ENCODE assay signal across 18 mouse cellular contexts in the genomic region with DNA sequence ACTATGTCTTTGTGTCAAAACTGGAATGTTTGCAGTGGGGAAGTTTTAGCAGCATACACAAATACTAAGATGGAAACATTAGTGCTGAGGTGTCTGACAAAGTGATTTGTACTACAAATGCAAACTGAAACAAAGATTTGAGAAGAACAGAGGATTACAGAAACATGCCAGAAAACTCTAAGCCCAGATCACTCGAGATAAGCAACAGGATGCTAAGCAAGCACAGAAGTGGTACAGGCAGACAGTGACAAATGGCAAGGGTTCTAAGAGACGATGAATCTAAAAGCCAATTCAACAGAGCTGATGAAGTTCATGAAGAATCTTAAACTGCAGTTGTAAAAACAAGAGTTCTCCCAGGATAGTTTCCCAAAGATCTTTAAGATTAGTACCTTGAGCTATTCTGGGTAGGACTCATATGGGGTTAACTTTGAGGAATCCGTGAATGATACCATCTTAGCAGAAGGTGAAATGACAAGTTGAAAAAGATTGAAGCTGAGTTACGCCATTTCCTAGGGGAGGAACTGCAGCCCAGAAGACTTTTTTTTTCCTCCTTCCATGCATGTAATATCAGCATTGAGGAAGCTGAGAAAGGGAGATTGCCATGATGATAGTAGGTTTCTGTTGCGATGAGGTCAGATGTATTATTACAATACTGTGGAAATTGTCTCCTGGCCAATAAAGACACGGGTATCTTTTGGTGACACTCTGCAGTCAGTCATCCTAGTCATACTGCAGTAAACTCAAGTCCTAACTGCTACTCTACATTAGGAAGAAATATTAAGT.
"Had no signal": no experiment of that assay in that cellular context is flagged by ENCODE, and none has a peak within 500 bp of the region (broad histone marks: within the 10 kb centered on the region; RNA-seq: fewer than 3 reads in every experiment).

No protein-coding gene starts in this region.

- H3K4me3 ChIP-seq: kidney, embryonic 15.5 days; left cerebral cortex, adult 2 months; liver, embryonic 13.5 days; neural tube, embryonic 12.5 days; neural tube, embryonic 15.5 days had no signal

- H3K9ac ChIP-seq: kidney, embryonic 15.5 days; liver, embryonic 13.5 days; neural tube, embryonic 12.5 days; neural tube, embryonic 15.5 days had no signal

- H3K27ac ChIP-seq: kidney, embryonic 15.5 days; left cerebral cortex, adult 2 months; liver, embryonic 13.5 days; macrophage; neural tube, embryonic 12.5 days; neural tube, embryonic 15.5 days had no signal

- H3K27me3 ChIP-seq: kidney, embryonic 15.5 days; liver, embryonic 13.5 days; neural tube, embryonic 12.5 days; neural tube, embryonic 15.5 days had no signal

- H3K4me2 ChIP-seq: kidney, embryonic 15.5 days; liver, embryonic 13.5 days; midbrain, embryonic 11.5 days; neural tube, embryonic 12.5 days; neural tube, embryonic 15.5 days had no signal

- H3K4me1 ChIP-seq: kidney, embryonic 15.5 days; liver, embryonic 13.5 days; neural tube, embryonic 12.5 days; neural tube, embryonic 15.5 days had no signal

- DNase-seq: kidney, adult 8-10 months; kidney, postnatal 10 days; kidney, postnatal 36 days; layer of hippocampus, postnatal 36 days; liver, embryonic 13.5 days; lung, adult 2 months; lung, postnatal 14 days; midbrain, embryonic 14.5 days; retina, postnatal 1 day; right cerebral cortex, postnatal 25 days; thymus, adult 18-20 months; thymus, postnatal 36 days had no signal

- H3K9me3 ChIP-seq: kidney, embryonic 15.5 days; liver, embryonic 13.5 days; neural tube, embryonic 15.5 days had no signal
